Mouse (Mus musculus): ENCODE data around the gene AA986860.

DNA sequence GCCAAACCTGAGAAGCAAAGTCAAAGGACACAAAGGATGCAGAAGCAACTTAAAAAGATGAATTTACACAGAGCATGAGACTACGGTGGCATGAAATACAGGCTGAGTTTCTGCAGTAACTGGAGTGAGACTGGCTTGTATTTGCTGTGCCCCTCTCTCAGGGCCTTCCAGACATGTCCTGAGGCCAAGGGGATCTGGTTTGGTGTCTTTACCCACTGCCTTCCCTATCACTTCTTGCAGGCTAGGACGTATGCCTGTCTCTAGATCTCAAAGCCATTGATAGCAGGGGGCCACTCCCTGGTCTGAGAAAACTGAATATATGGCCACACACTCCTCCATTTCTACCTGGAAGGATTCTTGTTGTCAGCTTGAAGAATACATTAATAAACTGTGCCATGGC lies 12.4 kb downstream of the AA986860 start:
- TF ChIP-seq ZNF384 (IDR thresholded peaks at IDR 0.05; ENCODE audit: low read depth, low read length) (no peak), HCFC1 (IDR thresholded peaks at IDR 0.05; ENCODE audit: borderline replicate concordance, insufficient read depth, low read length) (no peak), MAFK (IDR thresholded peaks at IDR 0.05; ENCODE audit: insufficient read depth, low read depth, low read length) (no peak), CHD2 (IDR thresholded peaks at IDR 0.05; ENCODE audit: low read depth, low read length) (no peak), ZC3H11A (IDR thresholded peaks at IDR 0.05; ENCODE audit: borderline replicate concordance, low read depth, low read length) (no peak)
